Mouse (Mus musculus) liver, embryonic 14.5 days (tissue): ENCODE measurements around the gene Xpo4.

Source experiments
- CTCF ChIP-seq: IDR thresholded peaks from 2 replicates; pipeline ENCODE4 v1.5.1; 2016; ENCODE audit warnings: antibody characterized with exemption, low read depth, control low read depth
- EP300 ChIP-seq: IDR thresholded peaks from 2 replicates; pipeline ENCODE4 v1.6.1; 2016; ENCODE audit warnings: antibody characterized with exemption, low read depth

- TF ChIP-seq CTCF (no peak), EP300 (no peak)
Measured at GRCm38 (mm10) chr14:57694246-57694645, 29.0 kb upstream of the Xpo4 start.
